Mouse (Mus musculus) splenic B cell, adult 2 months (primary cell): ENCODE measurements around the gene Vmn1r117.
"Not testable (repeated sequence)": the region's sequence is repeated elsewhere in the genome, so short reads cannot be mapped to it uniquely, and the experiment has no call there.

ENCODE experiments used
- DNase-seq: peaks from one replicate; pipeline ENCODE4 v3.0.0-alpha.2; 2011; ENCODE audit warnings: low read depth, low spot score
- H3K27me3 ChIP-seq: 2 replicates; pipeline ENCODE4 v1.6.1; 2012; ENCODE audit warnings: mild to moderate bottlenecking, low read length, moderate library complexity, mixed read lengths; ENCODE audit not compliant: control insufficient read depth, poor library complexity, insufficient read depth, severe bottlenecking
- H3K36me3 ChIP-seq: 2 replicates; pipeline ENCODE4 v1.6.1; 2012; ENCODE audit warnings: mild to moderate bottlenecking, low read length, moderate library complexity, mixed read lengths; ENCODE audit not compliant: control insufficient read depth, poor library complexity, insufficient read depth, severe bottlenecking

Gene Vmn1r117

GRCm38 (mm10) chr7:20884021-20884420, at the start of gene Vmn1r117:
Vmn1r117 (minus strand) TSS chr7:20884121.
- not testable (repeated sequence) for DNase-seq, H3K36me3 ChIP-seq, H3K27me3 ChIP-seq

- not testable (repeated sequence) for H3K27me3 ChIP-seq, H3K36me3 ChIP-seq
These were observed 28.3 kb upstream of the Vmn1r117 start, which contains the start of gene Vmn1r118 for GRCm38 (mm10) chr7:20912247-20912646. Vmn1r118 (minus strand) TSS chr7:20912347.

DNA sequence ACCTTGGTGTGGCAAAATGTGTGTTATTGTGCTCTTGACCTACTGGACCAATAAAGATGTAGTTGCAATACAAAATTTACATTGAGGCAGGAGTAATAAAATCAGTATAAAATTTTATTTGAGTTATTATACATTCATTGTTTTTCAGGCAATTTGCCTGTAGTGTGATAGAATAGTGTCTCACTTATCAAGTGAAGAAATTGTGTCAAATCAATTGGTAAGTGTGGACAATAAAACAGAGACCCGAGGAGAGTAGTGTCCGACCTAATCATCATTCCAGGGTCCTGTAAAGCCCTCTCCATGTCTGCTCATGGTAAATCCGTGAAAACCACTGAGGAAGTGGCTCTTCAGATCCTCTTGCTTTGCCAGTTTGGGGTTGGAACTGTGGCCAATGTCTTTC, 12.0 kb downstream of the Vmn1r117 start, which contains the start of gene Vmn1r116:
Gene Vmn1r116, plus strand, starts transcription at position 301 of the 400 bp plus-strand sequence.
- H3K36me3 ChIP-seq, H3K27me3 ChIP-seq, DNase-seq: not testable (repeated sequence)

More at GRCm38 (mm10) chr7:20912247-20912646, 28.3 kb upstream of the Vmn1r117 start, which contains the start of gene Vmn1r118:
- DNase-seq: not testable (repeated sequence)

GRCm38 (mm10) chr7:20844885-20845284, 39.0 kb downstream of the Vmn1r117 start, which contains the start of gene Vmn1r115:
Vmn1r115 (minus strand) TSS chr7:20844985.
- not testable (repeated sequence) for H3K36me3 ChIP-seq

More at GRCm38 (mm10) chr7:20844885-20845284, 39.0 kb downstream of the Vmn1r117 start, which contains the start of gene Vmn1r115:
- not testable (repeated sequence) for H3K27me3 ChIP-seq, DNase-seq
